Mouse (Mus musculus): ENCODE measurements around the gene Fignl1. TPM values are rescaled to one million over a fixed set of nuclear protein-coding genes. Genes with fewer than 3 reads are reported as not detected.

The Fignl1 gene
- polyA plus RNA-seq, 1 experiment from 2014 or later: 51.5 TPM

DNA sequence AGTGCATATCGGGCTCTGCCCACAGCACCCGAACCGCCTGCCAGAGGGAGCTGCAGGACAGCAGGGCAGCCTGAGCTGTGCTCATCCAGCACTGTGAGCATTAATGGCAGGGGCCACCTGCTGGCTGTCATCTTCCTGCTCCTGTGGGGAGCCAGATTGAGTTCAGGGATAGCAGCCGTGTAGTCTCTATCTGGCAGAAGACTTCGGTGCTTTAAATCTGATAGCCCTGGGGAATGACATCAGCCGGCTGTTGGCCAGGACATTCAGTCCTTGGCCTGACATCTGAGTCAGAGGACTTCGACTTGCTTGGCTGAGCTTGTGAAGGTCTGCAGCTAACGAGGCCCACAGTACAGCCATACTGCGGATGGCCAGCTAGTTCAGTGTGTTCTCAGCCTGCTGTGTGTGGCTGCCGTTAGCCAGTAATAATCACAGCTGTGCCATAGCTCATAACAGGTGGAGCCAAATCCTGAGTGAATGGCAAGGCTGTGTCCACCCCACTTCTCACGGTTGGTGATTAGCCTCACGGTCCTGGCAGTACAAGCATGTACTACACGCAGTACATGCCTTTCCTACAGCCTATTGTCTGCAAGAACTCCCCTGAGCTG lies 35.7 kb upstream of the Fignl1 start:
- 39% methylated on average over 13 of the region's 13 CpGs for WGBS
- H3K36me3 ChIP-seq (ENCODE audit: poor library complexity, severe bottlenecking): no peaks in the 10 kb centered on the region
- H3K27me3 ChIP-seq: no peaks in the 10 kb centered on the region
- H3K9ac ChIP-seq: no peak overlapping the region; the same call in 1 of the 2 replicates
- peaks cover 4% of the 10 kb centered on the region; the same call in 1 of the 2 replicates for H3K4me1 ChIP-seq
- peak; percentile 70; the same call in 1 of the 2 replicates for ATAC-seq
- H3K4me3 ChIP-seq: no peak overlapping the region
- no peak overlapping the region for H3K4me2 ChIP-seq
- H3K9me3 ChIP-seq (replicated peaks): no peaks in the 10 kb centered on the region
- H3K27ac ChIP-seq: no peak overlapping the region

DNA sequence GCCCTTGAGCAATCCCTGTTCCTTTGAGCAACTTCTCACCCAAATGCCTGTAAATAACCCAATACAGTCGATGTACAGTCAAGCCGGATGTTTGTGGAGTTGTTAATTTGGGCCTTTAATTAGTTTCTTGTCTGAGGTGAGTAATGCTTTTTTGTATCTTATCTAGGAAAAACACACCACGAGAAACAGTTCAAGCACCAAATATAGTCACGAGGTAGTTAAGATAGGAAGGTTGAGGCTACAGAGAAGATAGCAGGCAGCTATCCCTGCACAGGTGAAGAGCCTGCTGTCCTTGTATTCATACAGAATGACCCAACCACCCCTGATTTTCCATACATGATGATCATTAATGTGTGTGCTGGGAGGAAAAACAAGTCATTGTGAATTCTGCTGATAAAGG lies 32.8 kb upstream of the Fignl1 start:
- Histone ChIP-seq H3K4me3 (no peak overlapping the region), H3K4me1 (peaks cover 4% of the 10 kb centered on the region; the same call in 1 of the 2 replicates), H3K27ac (no peak overlapping the region), H3K4me2 (no peak overlapping the region), H3K9me3 (replicated peaks) (no peaks in the 10 kb centered on the region), H3K9ac (no peak overlapping the region), H3K27me3 (peaks cover 4% of the 10 kb centered on the region), H3K36me3 (ENCODE audit: poor library complexity, severe bottlenecking) (no peaks in the 10 kb centered on the region)
- ATAC-seq: no peak
- 89% methylated on average over 4 of the region's 4 CpGs for WGBS

DNA sequence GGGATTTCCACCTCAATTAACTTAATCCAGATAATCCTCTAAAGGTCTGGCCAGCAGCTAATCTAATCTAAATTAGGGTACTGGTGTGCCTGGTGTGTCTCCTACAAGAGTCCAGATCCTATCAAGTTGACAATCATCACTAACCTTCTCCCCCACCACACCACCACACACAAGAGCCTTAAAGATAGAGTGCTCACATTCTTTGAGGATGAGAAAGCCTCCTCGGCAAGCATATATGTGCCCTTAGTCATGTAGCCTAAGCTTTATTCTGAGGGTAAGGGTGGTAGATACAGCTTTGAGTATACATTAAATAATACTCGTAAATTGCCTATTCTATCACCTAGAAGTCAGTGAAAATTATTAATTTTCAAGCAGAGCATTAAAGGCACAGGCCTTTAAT lies 32.0 kb upstream of the Fignl1 start:
- Histone ChIP-seq H3K9me3 (replicated peaks) (no peaks in the 10 kb centered on the region), H3K36me3 (ENCODE audit: poor library complexity, severe bottlenecking) (no peaks in the 10 kb centered on the region), H3K4me3 (no peak overlapping the region), H3K4me1 (peaks cover 4% of the 10 kb centered on the region; the same call in 1 of the 2 replicates), H3K9ac (no peak overlapping the region), H3K27me3 (peaks cover 4% of the 10 kb centered on the region), H3K27ac (no peak overlapping the region), H3K4me2 (no peak overlapping the region)
- ATAC-seq: no peak
- WGBS: 65% methylated on average over 2 of the region's 2 CpGs

DNA sequence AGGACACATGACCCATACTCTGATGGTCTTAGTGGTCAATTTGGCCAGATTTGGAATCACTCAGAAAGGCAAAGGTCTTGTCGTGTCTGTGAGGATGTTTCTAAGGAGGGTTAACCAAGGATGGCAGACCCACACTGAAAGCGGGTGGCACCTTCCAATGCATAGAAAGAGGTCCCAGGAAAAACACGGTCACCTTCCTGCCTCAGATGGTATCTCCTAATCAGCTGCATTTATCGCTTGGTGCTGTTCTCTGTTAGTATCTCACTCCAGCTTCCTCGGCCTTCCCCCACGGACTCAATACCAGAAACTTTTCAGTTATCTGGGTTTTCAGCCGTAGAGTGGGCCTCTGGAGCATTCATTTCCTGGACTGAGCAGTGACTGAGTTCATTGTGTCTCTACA lies 31.1 kb upstream of the Fignl1 start:
- Histone ChIP-seq H3K4me1 (peaks cover 4% of the 10 kb centered on the region; the same call in 1 of the 2 replicates), H3K9ac (no peak overlapping the region), H3K9me3 (replicated peaks) (no peaks in the 10 kb centered on the region), H3K27ac (no peak overlapping the region), H3K4me3 (no peak overlapping the region), H3K36me3 (ENCODE audit: poor library complexity, severe bottlenecking) (no peaks in the 10 kb centered on the region), H3K4me2 (no peak overlapping the region), H3K27me3 (peaks cover 6% of the 10 kb centered on the region)
- no peak for ATAC-seq
- WGBS: 93% methylated on average over 7 of the region's 7 CpGs

DNA sequence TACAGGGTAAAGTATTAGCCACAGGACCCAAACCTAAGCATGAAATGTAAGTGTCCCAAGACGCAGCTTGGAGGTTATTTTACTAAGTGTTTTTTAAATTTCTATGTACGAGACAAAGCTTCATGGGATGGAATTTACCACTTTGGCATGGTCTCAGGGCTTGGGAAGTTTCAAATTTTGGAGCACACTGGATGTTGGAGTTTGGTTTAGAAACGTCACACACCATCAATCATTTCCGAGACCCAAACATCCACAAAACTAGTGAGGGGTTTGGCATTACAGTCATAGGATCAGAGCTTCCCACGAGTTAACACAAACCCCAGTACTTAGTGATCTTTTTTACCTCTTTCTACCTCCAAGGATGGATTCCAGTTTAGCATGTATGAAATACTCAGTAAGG lies 28.6 kb upstream of the Fignl1 start:
- Histone ChIP-seq H3K4me2 (no peak overlapping the region), H3K9me3 (replicated peaks) (no peaks in the 10 kb centered on the region), H3K27ac (no peak overlapping the region), H3K36me3 (ENCODE audit: poor library complexity, severe bottlenecking) (no peaks in the 10 kb centered on the region), H3K4me1 (peaks cover 2% of the 10 kb centered on the region; the same call in 1 of the 2 replicates), H3K27me3 (peaks cover 6% of the 10 kb centered on the region), H3K4me3 (no peak overlapping the region), H3K9ac (no peak overlapping the region)
- 93% methylated on average over 5 of the region's 5 CpGs for WGBS
- no peak for ATAC-seq

DNA sequence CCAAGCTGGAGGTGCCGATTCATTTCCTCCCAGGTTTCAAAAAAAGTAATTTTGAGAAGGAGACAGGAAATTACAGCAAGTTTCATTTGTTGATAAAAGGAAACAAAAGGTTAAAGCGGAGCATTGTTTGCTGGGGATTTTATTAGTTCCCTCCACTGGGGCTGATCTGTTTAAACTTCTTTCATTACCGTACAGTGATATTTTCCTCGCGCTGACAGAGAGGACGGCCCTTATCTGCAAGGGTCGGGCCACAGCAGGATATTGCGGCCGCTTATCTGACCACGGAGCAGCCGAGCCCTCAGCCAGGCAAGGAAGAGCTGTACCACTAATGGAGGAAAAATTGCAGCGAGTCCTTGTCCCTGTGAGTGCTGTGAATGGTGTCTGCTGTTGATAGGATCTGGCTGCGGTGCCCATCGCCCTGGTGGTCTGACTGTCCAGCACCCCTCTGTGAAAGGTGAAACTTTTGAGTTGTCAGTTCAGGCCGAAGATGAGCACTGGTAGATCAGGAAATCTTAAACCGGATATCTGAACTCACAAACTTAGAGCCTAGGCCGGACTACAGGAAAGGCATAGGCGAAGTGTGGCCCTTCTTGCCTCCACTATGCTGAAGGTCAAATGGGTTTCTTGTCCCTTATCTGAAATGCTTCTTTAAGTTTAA lies 28.1 kb upstream of the Fignl1 start:
- H3K27me3 ChIP-seq: peaks cover 6% of the 10 kb centered on the region
- H3K4me3 ChIP-seq: no peak overlapping the region
- no peak overlapping the region for H3K27ac ChIP-seq
- no peaks in the 10 kb centered on the region for H3K9me3 ChIP-seq (replicated peaks)
- H3K4me1 ChIP-seq: peaks cover 7% of the 10 kb centered on the region
- no peaks in the 10 kb centered on the region for H3K36me3 ChIP-seq (ENCODE audit: poor library complexity, severe bottlenecking)
- no peak overlapping the region for H3K9ac ChIP-seq
- H3K4me2 ChIP-seq: no peak overlapping the region
- 54% methylated on average over 18 of the region's 18 CpGs for WGBS
- ATAC-seq: no peak

DNA sequence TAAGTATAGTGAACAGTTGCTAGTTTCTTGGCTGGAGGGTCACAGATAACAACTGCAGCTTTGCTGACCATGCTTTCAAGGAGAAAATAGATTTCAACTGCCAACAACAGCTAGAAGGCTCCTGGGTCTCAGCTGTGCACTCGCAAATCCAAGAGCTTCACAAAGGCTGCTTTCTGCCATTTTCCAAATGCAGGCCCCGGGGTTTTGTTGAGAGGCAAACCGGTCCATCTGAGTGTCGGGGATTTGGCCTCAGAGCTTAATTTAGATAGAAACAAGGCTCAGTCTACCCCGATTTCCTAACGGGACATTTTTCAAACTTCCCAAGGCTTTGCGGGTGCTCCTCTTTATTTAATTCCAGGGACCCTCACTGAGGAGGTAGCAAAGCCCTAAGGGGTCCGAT lies 27.5 kb upstream of the Fignl1 start:
- Histone ChIP-seq H3K9me3 (replicated peaks) (no peaks in the 10 kb centered on the region), H3K4me1 (peaks cover 11% of the 10 kb centered on the region), H3K4me3 (no peak overlapping the region), H3K27me3 (peaks cover 6% of the 10 kb centered on the region), H3K9ac (no peak overlapping the region), H3K27ac (no peak overlapping the region), H3K36me3 (ENCODE audit: poor library complexity, severe bottlenecking) (no peaks in the 10 kb centered on the region), H3K4me2 (no peak overlapping the region)
- WGBS: 54% methylated on average over 8 of the region's 8 CpGs
- ATAC-seq: no peak

DNA sequence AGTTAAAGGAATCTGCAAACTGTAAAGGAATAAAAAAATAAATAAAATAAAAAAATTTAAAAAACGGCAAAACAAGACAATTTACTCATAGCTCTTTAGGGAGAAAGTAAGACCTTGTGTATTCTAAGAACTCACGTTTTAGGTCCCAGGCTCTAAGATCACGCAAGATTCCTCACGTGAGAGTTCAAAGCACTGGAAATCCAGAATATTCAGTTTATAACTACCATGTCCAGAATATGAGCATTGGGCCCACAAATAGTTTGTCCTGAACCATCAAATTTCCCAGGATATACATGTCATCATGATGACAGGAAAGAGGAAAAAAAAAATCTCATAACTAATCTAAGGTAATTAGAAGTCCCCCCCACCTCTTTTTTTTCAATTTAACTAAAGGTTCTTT lies 27.0 kb upstream of the Fignl1 start:
- 87% methylated on average over 4 of the region's 4 CpGs for WGBS
- no peaks in the 10 kb centered on the region for H3K9me3 ChIP-seq (replicated peaks)
- peaks cover 11% of the 10 kb centered on the region for H3K4me1 ChIP-seq
- ATAC-seq: no peak
- no peak overlapping the region for H3K4me3 ChIP-seq
- no peak overlapping the region for H3K9ac ChIP-seq
- H3K27me3 ChIP-seq: peaks cover 6% of the 10 kb centered on the region
- H3K4me2 ChIP-seq: no peak overlapping the region
- H3K36me3 ChIP-seq (ENCODE audit: poor library complexity, severe bottlenecking): no peaks in the 10 kb centered on the region
- no peak overlapping the region for H3K27ac ChIP-seq

DNA sequence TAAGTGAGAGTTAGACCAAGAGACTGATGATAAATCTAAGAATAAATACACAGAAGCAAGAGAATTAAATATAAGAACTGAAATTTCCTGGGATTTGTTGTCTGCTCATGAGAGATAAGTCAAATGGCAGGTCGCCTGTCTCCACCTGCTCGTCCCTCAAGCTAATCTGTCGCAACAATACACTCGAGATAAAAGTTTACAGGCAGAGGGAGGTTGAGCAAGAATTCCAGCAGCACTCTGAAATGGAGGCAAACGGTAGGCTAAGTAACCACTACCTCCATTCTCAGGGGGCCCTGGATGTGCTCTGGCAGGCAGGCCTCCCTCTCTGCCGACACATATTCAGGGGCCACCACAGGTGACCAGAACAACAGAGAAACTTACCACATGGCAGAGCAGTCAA lies 26.6 kb upstream of the Fignl1 start:
- Histone ChIP-seq H3K27ac (no peak overlapping the region), H3K9ac (no peak overlapping the region), H3K27me3 (peaks cover 6% of the 10 kb centered on the region), H3K4me3 (no peak overlapping the region), H3K4me1 (peaks cover 13% of the 10 kb centered on the region), H3K9me3 (replicated peaks) (no peaks in the 10 kb centered on the region), H3K36me3 (ENCODE audit: poor library complexity, severe bottlenecking) (no peaks in the 10 kb centered on the region), H3K4me2 (no peak overlapping the region)
- ATAC-seq: no peak
- WGBS: 49% methylated on average over 6 of the region's 6 CpGs

DNA sequence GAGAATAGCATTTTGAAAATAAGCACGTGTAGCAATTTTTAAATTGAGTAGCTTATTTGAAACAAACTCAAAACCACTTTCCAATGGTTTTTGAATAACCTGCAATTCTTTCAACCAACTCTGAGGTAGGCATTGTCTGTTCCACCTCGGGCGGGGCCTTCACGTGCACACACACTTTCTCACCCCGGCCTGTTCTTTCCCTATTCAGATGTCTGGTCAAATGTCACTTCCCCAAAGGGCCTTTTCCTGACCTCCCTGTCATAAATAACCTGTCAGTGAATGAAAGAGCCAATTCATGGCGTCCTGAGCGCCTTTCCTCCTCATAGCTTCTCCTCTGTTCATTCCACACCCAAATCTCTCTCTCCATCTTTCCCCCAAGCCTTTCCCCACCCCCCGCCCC lies 24.3 kb upstream of the Fignl1 start:
- H3K27ac ChIP-seq: no peak overlapping the region

DNA sequence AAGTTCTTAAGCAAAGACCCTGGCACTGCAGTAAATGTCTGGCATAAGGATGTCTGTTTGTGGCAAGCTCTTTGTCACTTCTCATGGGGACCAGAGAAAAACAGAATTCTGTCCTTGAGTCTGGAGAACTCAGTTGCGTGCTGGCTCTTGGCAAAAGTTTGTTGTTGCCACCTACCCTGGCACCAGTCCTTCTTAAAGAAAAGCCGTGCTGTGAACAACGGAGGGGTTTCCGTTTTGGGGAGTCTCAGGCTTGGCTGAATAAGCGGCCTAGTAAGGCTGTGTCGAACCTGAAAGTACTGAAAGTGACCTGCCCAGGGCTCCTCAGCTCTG lies 24.0 kb upstream of the Fignl1 start:
- Histone ChIP-seq H3K4me2 (no peak overlapping the region), H3K9me3 (replicated peaks) (no peaks in the 10 kb centered on the region), H3K27me3 (peaks cover 6% of the 10 kb centered on the region), H3K27ac (no peak overlapping the region), H3K9ac (no peak overlapping the region), H3K36me3 (ENCODE audit: poor library complexity, severe bottlenecking) (no peaks in the 10 kb centered on the region), H3K4me1 (peaks cover 35% of the 10 kb centered on the region), H3K4me3 (no peak overlapping the region)
- no peak for ATAC-seq
- 32% methylated on average over 6 of the region's 6 CpGs for WGBS

More for the DNA sequence above, 24.3 kb upstream of the Fignl1 start:
- no peak for ATAC-seq
- Histone ChIP-seq H3K4me2 (no peak overlapping the region), H3K4me1 (peaks cover 33% of the 10 kb centered on the region), H3K36me3 (ENCODE audit: poor library complexity, severe bottlenecking) (no peaks in the 10 kb centered on the region), H3K27me3 (peaks cover 6% of the 10 kb centered on the region), H3K9me3 (replicated peaks) (no peaks in the 10 kb centered on the region), H3K9ac (no peak overlapping the region), H3K4me3 (no peak overlapping the region)
- 52% methylated on average over 8 of the region's 8 CpGs for WGBS

DNA sequence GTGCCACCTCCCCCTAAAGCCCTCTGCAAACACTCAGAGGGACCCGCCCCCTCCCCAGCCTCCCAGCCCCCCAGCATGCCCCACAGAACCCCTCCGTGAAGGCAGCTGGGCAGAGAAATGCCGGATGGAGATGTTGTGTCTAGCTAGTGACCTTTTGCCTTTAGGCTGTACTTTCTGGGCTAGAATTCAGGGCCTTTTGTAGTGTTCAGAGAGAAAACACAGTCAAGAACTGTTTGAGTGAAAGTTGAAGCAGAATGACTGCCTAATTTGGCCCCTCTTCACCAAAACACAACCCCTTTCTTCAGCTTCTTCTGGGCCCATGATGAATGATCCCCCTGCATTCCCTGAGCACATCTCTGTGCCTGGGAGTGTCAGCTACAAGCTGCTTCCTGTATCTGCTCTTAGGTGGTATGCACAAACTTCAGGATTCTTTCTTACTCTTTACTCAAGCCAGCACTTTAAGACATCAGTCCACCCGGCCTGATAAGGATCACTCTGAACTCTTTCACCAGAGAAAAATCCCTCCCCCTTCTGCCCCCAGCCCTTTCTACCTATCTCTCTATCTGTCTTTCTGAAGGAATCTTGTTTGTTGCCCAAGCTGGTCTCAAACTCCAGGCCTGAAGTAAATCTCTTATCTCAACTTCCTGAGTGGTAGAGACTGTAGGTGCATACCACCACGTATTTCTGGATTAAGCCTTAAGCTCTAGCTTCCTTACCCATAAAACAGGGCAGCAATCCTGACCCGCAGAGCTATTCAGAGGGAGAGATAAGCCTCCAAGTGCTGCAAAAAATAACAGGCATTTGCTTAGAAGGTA lies 23.4 kb upstream of the Fignl1 start:
- ATAC-seq: no peak
- Histone ChIP-seq H3K9ac (no peak overlapping the region), H3K9me3 (replicated peaks) (no peaks in the 10 kb centered on the region), H3K36me3 (ENCODE audit: poor library complexity, severe bottlenecking) (no peaks in the 10 kb centered on the region), H3K4me2 (no peak overlapping the region), H3K4me1 (peaks cover 35% of the 10 kb centered on the region), H3K27me3 (peaks cover 6% of the 10 kb centered on the region), H3K4me3 (no peak overlapping the region), H3K27ac (no peak overlapping the region)
- WGBS: 10% methylated on average over 6 of the region's 6 CpGs

All from forebrain, embryonic 13.5 days (tissue).